Mouse (Mus musculus): ENCODE results near the gene Syt7. TPM values are rescaled to one million over a fixed set of nuclear protein-coding genes. Genes with fewer than 3 reads are reported as not detected.

Syt7 gene
- 13.6 and 15.5 TPM in 2 replicates for polyA plus RNA-seq (2015; fragmentation: Nextera tagmentation; extraction: Ambion mirVana)

GRCm38 (mm10) chr19:10388615-10389313 is at the start of gene Syt7:
Gene Syt7, plus strand, starts transcription at chr19:10389090.
- Histone ChIP-seq H3K36me3 (ENCODE audit: control insufficient read depth, insufficient read depth, low read length) (no peaks in the 10 kb centered on the region), H3K4me1 (ENCODE audit: control insufficient read depth, insufficient read depth, low read length) (peaks cover 25% of the 10 kb centered on the region), H3K4me3 (ENCODE audit: low read depth, low read length) (peak within 1 kb of the TSS; percentile 82), H3K4me2 (ENCODE audit: low read length) (peak within 1 kb of the TSS; percentile 90), H3K27me3 (ENCODE audit: control insufficient read depth, insufficient read depth, low read depth, low read length) (no peaks in the 10 kb centered on the region), H3K9me3 (replicated peaks; ENCODE audit: control insufficient read depth, low read length, poor library complexity, severe bottlenecking) (no peaks in the 10 kb centered on the region), H3K9ac (ENCODE audit: low read depth, low read length) (peak within 1 kb of the TSS; percentile 90), H3K27ac (ENCODE audit: low read length) (peak within 1 kb of the TSS; percentile 81)
- WGBS: 0% methylated on average over 42 of the region's 78 CpGs
- peak; percentile 79 for ATAC-seq

GRCm38 (mm10) chr19:10339271-10339670 is 49.6 kb upstream of the Syt7 start:
- Histone ChIP-seq H3K27ac (ENCODE audit: low read length) (no peak overlapping the region), H3K9ac (ENCODE audit: low read depth, low read length) (peak overlapping the region; percentile 46; the same call in 1 of the 2 replicates), H3K27me3 (ENCODE audit: control insufficient read depth, insufficient read depth, low read depth, low read length) (no peaks in the 10 kb centered on the region; the same call in 1 of the 2 replicates), H3K4me3 (ENCODE audit: low read depth, low read length) (no peak overlapping the region), H3K9me3 (replicated peaks; ENCODE audit: control insufficient read depth, low read length, poor library complexity, severe bottlenecking) (no peaks in the 10 kb centered on the region), H3K4me2 (ENCODE audit: low read length) (no peak overlapping the region), H3K36me3 (ENCODE audit: control insufficient read depth, insufficient read depth, low read length) (no peaks in the 10 kb centered on the region), H3K4me1 (ENCODE audit: control insufficient read depth, insufficient read depth, low read length) (peaks cover 26% of the 10 kb centered on the region)
- peak; percentile 37; the same call in 1 of the 2 replicates for ATAC-seq
- 1% methylated on average over 5 of the region's 5 CpGs for WGBS

- Histone ChIP-seq H3K4me3 (ENCODE audit: low read depth, low read length) (no peak overlapping the region), H3K4me1 (ENCODE audit: control insufficient read depth, insufficient read depth, low read length) (peaks cover 26% of the 10 kb centered on the region)
- 46% methylated on average over 5 of the region's 5 CpGs for WGBS
These were observed 48.2 kb upstream of the Syt7 start for GRCm38 (mm10) chr19:10340661-10341060.

GRCm38 (mm10) chr19:10341152-10341551 is 47.7 kb upstream of the Syt7 start:
- H3K9me3 ChIP-seq (replicated peaks; ENCODE audit: control insufficient read depth, low read length, poor library complexity, severe bottlenecking): no peaks in the 10 kb centered on the region
- no peaks in the 10 kb centered on the region; the same call in 1 of the 2 replicates for H3K27me3 ChIP-seq (ENCODE audit: control insufficient read depth, insufficient read depth, low read depth, low read length)
- WGBS: 16% methylated on average over 11 of the region's 11 CpGs
- peaks cover 26% of the 10 kb centered on the region for H3K4me1 ChIP-seq (ENCODE audit: control insufficient read depth, insufficient read depth, low read length)
- no peaks in the 10 kb centered on the region for H3K36me3 ChIP-seq (ENCODE audit: control insufficient read depth, insufficient read depth, low read length)
- 0 out of 2 replicates have a peak, but pooled peaks have one; percentile 15 for ATAC-seq
- H3K27ac ChIP-seq (ENCODE audit: low read length): peak overlapping the region; percentile 71; the same call in 1 of the 2 replicates
- H3K4me3 ChIP-seq (ENCODE audit: low read depth, low read length): no peak overlapping the region
- H3K4me2 ChIP-seq (ENCODE audit: low read length): no peak overlapping the region
- H3K9ac ChIP-seq (ENCODE audit: low read depth, low read length): no peak overlapping the region

More at GRCm38 (mm10) chr19:10340661-10341060, 48.2 kb upstream of the Syt7 start:
- Histone ChIP-seq H3K9me3 (replicated peaks; ENCODE audit: control insufficient read depth, low read length, poor library complexity, severe bottlenecking) (no peaks in the 10 kb centered on the region), H3K4me2 (ENCODE audit: low read length) (no peak overlapping the region), H3K9ac (ENCODE audit: low read depth, low read length) (no peak overlapping the region), H3K27me3 (ENCODE audit: control insufficient read depth, insufficient read depth, low read depth, low read length) (no peaks in the 10 kb centered on the region; the same call in 1 of the 2 replicates), H3K36me3 (ENCODE audit: control insufficient read depth, insufficient read depth, low read length) (no peaks in the 10 kb centered on the region), H3K27ac (ENCODE audit: low read length) (no peak overlapping the region)
- no peak for ATAC-seq

GRCm38 (mm10) chr19:10341817-10342439 is 47.0 kb upstream of the Syt7 start:
- H3K4me2 ChIP-seq (ENCODE audit: low read length): no peak overlapping the region
- H3K27ac ChIP-seq (ENCODE audit: low read length): peak overlapping the region; percentile 71
- H3K36me3 ChIP-seq (ENCODE audit: control insufficient read depth, insufficient read depth, low read length): no peaks in the 10 kb centered on the region
- H3K4me3 ChIP-seq (ENCODE audit: low read depth, low read length): no peak overlapping the region
- H3K9ac ChIP-seq (ENCODE audit: low read depth, low read length): no peak overlapping the region
- WGBS: 18% methylated on average over 12 of the region's 12 CpGs
- H3K4me1 ChIP-seq (ENCODE audit: control insufficient read depth, insufficient read depth, low read length): peaks cover 26% of the 10 kb centered on the region
- no peaks in the 10 kb centered on the region for H3K9me3 ChIP-seq (replicated peaks; ENCODE audit: control insufficient read depth, low read length, poor library complexity, severe bottlenecking)
- ATAC-seq: peak; percentile 39
- no peaks in the 10 kb centered on the region; the same call in 1 of the 2 replicates for H3K27me3 ChIP-seq (ENCODE audit: control insufficient read depth, insufficient read depth, low read depth, low read length)

GRCm38 (mm10) chr19:10343866-10344265 is 45.0 kb upstream of the Syt7 start:
- Histone ChIP-seq H3K4me1 (ENCODE audit: control insufficient read depth, insufficient read depth, low read length) (peaks cover 26% of the 10 kb centered on the region), H3K4me3 (ENCODE audit: low read depth, low read length) (no peak overlapping the region), H3K9ac (ENCODE audit: low read depth, low read length) (no peak overlapping the region), H3K4me2 (ENCODE audit: low read length) (no peak overlapping the region), H3K9me3 (replicated peaks; ENCODE audit: control insufficient read depth, low read length, poor library complexity, severe bottlenecking) (no peaks in the 10 kb centered on the region), H3K27me3 (ENCODE audit: control insufficient read depth, insufficient read depth, low read depth, low read length) (no peaks in the 10 kb centered on the region; the same call in 1 of the 2 replicates), H3K36me3 (ENCODE audit: control insufficient read depth, insufficient read depth, low read length) (no peaks in the 10 kb centered on the region), H3K27ac (ENCODE audit: low read length) (no peak overlapping the region)
- 94% methylated on average over 10 of the region's 10 CpGs for WGBS
- ATAC-seq: no peak

GRCm38 (mm10) chr19:10345696-10346095 is 43.2 kb upstream of the Syt7 start:
- no peak overlapping the region for H3K4me2 ChIP-seq (ENCODE audit: low read length)
- ATAC-seq: no peak
- H3K27me3 ChIP-seq (ENCODE audit: control insufficient read depth, insufficient read depth, low read depth, low read length): no peaks in the 10 kb centered on the region; the same call in 1 of the 2 replicates
- no peak overlapping the region for H3K27ac ChIP-seq (ENCODE audit: low read length)
- peaks cover 16% of the 10 kb centered on the region for H3K4me1 ChIP-seq (ENCODE audit: control insufficient read depth, insufficient read depth, low read length)
- no peaks in the 10 kb centered on the region for H3K9me3 ChIP-seq (replicated peaks; ENCODE audit: control insufficient read depth, low read length, poor library complexity, severe bottlenecking)
- no peaks in the 10 kb centered on the region for H3K36me3 ChIP-seq (ENCODE audit: control insufficient read depth, insufficient read depth, low read length)
- no peak overlapping the region for H3K4me3 ChIP-seq (ENCODE audit: low read depth, low read length)
- WGBS: 48% methylated on average over 11 of the region's 12 CpGs
- no peak overlapping the region for H3K9ac ChIP-seq (ENCODE audit: low read depth, low read length)

GRCm38 (mm10) chr19:10347628-10348273 is 41.1 kb upstream of the Syt7 start:
- Histone ChIP-seq H3K27me3 (ENCODE audit: control insufficient read depth, insufficient read depth, low read depth, low read length) (no peaks in the 10 kb centered on the region), H3K27ac (ENCODE audit: low read length) (no peak overlapping the region), H3K9ac (ENCODE audit: low read depth, low read length) (no peak overlapping the region), H3K4me3 (ENCODE audit: low read depth, low read length) (no peak overlapping the region), H3K4me1 (ENCODE audit: control insufficient read depth, insufficient read depth, low read length) (peaks cover 2% of the 10 kb centered on the region), H3K9me3 (replicated peaks; ENCODE audit: control insufficient read depth, low read length, poor library complexity, severe bottlenecking) (no peaks in the 10 kb centered on the region), H3K4me2 (ENCODE audit: low read length) (no peak overlapping the region), H3K36me3 (ENCODE audit: control insufficient read depth, insufficient read depth, low read length) (no peaks in the 10 kb centered on the region)
- ATAC-seq: no peak
- WGBS: 23% methylated on average over 5 of the region's 5 CpGs

All from midbrain, embryonic 16.5 days (tissue).